Comparison of ENCODE assay signal across 8 mouse cellular contexts in genomic region chr3:63975955-63976908, GRCm38 (mm10). TPM values are rescaled to one million over a fixed set of nuclear protein-coding genes. Genes with fewer than 3 reads are reported as not detected.
DNase-seq lines count a peak whose midpoint lies in the region; ATAC-seq lines count a peak whose summit lies in the region.

Gene Gmps, plus strand, starts transcription at chr3:63976106.

- peak within 1 kb of the TSS; percentile 94 for H3K4me3 ChIP-seq in intestine, embryonic 14.5 days (ENCODE audit: low read depth, low read length)

- H3K27me3 ChIP-seq in intestine, embryonic 14.5 days (replicated peaks; ENCODE audit: control insufficient read depth, insufficient read depth, low read length): 0 out of 2 replicates have a peak, but pooled peaks cover 2% of the 10 kb centered on the region

- H3K27ac ChIP-seq in intestine, embryonic 14.5 days (ENCODE audit: low read depth): peak within 1 kb of the TSS; percentile 92

- peak within 1 kb of the TSS; percentile 84 for H3K4me2 ChIP-seq in intestine, embryonic 14.5 days (ENCODE audit: low read length)

- peak within 1 kb of the TSS; percentile 97 for H3K9ac ChIP-seq in intestine, embryonic 14.5 days (ENCODE audit: low read length)

- H3K4me1 ChIP-seq in intestine, embryonic 14.5 days (replicated peaks; ENCODE audit: control insufficient read depth, insufficient read depth, low read length): peaks cover 10% of the 10 kb centered on the region

- peaks cover 14% of the 10 kb centered on the region for H3K36me3 ChIP-seq in intestine, embryonic 14.5 days (ENCODE audit: control insufficient read depth, insufficient read depth, low read length)

- peak; percentile 98 for ATAC-seq in intestine, embryonic 14.5 days (replicated peaks; ENCODE audit: low FRiP score, low TSS enrichment, low read depth)

- intact Hi-C loops in gastrocnemius, postnatal 14 days (cut with DNase I; ENCODE audit: low total_unique reads): no loop called here
- intact Hi-C loops in left cerebral cortex, postnatal 14 days (cut with DNase I): no loop called here

- DNase-seq in adipocyte (ENCODE audit: low spot score): peak; percentile 94
- peak; percentile 92 for DNase-seq in embryo, embryonic 10 days (ENCODE audit: low spot score)
- DNase-seq in gastrocnemius, postnatal 14 days: peak; percentile 91
- peak; percentile 95 for DNase-seq in intestine, embryonic 14.5 days (ENCODE audit: low spot score)
- DNase-seq in left cerebral cortex, postnatal 14 days (ENCODE audit: low spot score in 2 of 2): peak; percentile 91 to 93
- peak; percentile 94 for DNase-seq in mesoderm, embryonic 11.5 days (ENCODE audit: low read depth, low spot score)
- peak; percentile 89 for DNase-seq in right cerebral cortex, postnatal 36 days (ENCODE audit: low spot score in 2 of 2)
- DNase-seq in yolk sac, embryonic 10.5 days (ENCODE audit: low spot score): peak; percentile 93

- WGBS in intestine, embryonic 14.5 days: under 1% methylated on average over 67 of the region's 67 CpGs

- no peaks in the 10 kb centered on the region for H3K9me3 ChIP-seq in intestine, embryonic 14.5 days (ENCODE audit: control insufficient read depth, low read length)

RNA-seq across cellular contexts. Expression of gene Gmps, which starts in this region (rescaled TPM):
- 10 to 100 TPM; 12.7 to 13.3 TPM for total RNA-seq in gastrocnemius, postnatal 14 days (2021)
- polyA plus RNA-seq in intestine, embryonic 14.5 days (2014; fragmentation: Nextera tagmentation; extraction: Ambion mirVana): 49.5 and 52.0 TPM in 2 replicates
- 10 to 100 TPM; 39.1 to 40.8 TPM for total RNA-seq in left cerebral cortex, postnatal 14 days (2021)

Comparison
In these comparisons a context has a peak if more than half of its experiments do, and no peak if none do; other contexts are left out.
1. Peak in every context shown above with its lines: DNase-seq, ATAC-seq, H3K4me3 ChIP-seq and H3K27ac ChIP-seq.